Mouse (Mus musculus) midbrain, postnatal 0 days (tissue): ENCODE results near the gene Ranbp3l. TPM values are rescaled to one million over a fixed set of nuclear protein-coding genes. Genes with fewer than 3 reads are reported as not detected.

Experiments used
- ATAC-seq: fragments of 200-750 bp; cut with Nextera tagmentation; 2 replicates; pipeline ENCODE4 v1.8.0; 2017; ENCODE audit warnings: moderate number of reproducible peaks, mild to moderate bottlenecking, moderate TSS enrichment, moderate library complexity; ENCODE audit not compliant: low FRiP score
- DNase-seq: peaks from one replicate; pipeline ENCODE4 v3.0.0-alpha.2; 2015; ENCODE audit warnings: low spot score
- H3K27ac ChIP-seq: fragments of 300-500 bp; sonication (generic); 2 replicates; pipeline ENCODE4 v1.5.1; 2014; ENCODE audit warnings: low read depth, mild to moderate bottlenecking, low read length, mixed read lengths
- H3K27me3 ChIP-seq: fragments of 300-500 bp; sonication (generic); 2 replicates; pipeline ENCODE4 v1.6.1; 2014; ENCODE audit warnings: low read length, control low read depth, mixed read lengths; ENCODE audit not compliant: insufficient read depth
- H3K36me3 ChIP-seq: fragments of 300-500 bp; sonication (generic); 2 replicates; pipeline ENCODE4 v1.6.1; 2014; ENCODE audit warnings: low read length, control low read depth, mixed read lengths; ENCODE audit not compliant: insufficient read depth
- H3K4me1 ChIP-seq: fragments of 300-500 bp; sonication (generic); 2 replicates; pipeline ENCODE4 v1.6.1; 2014; ENCODE audit warnings: mild to moderate bottlenecking, control low read depth, antibody characterized with exemption, low read length, mixed read lengths; ENCODE audit not compliant: insufficient read depth
- H3K4me2 ChIP-seq: fragments of 300-500 bp; sonication (generic); 2 replicates; pipeline ENCODE4 v1.6.1; 2014; ENCODE audit warnings: low read depth, mild to moderate bottlenecking, low read length, mixed read lengths; ENCODE audit not compliant: poor library complexity, severe bottlenecking
- H3K4me3 ChIP-seq: fragments of 300-500 bp; sonication (generic); 2 replicates; pipeline ENCODE4 v1.5.1; 2014; ENCODE audit warnings: low read depth, mild to moderate bottlenecking, low read length, moderate library complexity
- H3K9ac ChIP-seq: fragments of 300-500 bp; sonication (generic); replicated peaks from 2 replicates; pipeline ENCODE4 v1.6.1; 2014; ENCODE audit warnings: mild to moderate bottlenecking, low read length, moderate library complexity, mixed read lengths; ENCODE audit not compliant: poor library complexity, severe bottlenecking
- H3K9me3 ChIP-seq: fragments of 300-500 bp; sonication (generic); 2 replicates; pipeline ENCODE4 v1.6.1; 2016; ENCODE audit warnings: low read length, control low read depth
- CTCF ChIP-seq: IDR thresholded peaks from 2 replicates; pipeline ENCODE4 v1.5.1; 2016; ENCODE audit warnings: antibody characterized with exemption, mild to moderate bottlenecking
- WGBS: fragments of 180-500 bp; shearing (Covaris S2); extraction: QIAGEN DNeasy Blood & Tissue Kit; methylation state at CpG from one replicate; pipeline ENCODE4 v1.1.7; 2014; 5-methylcytosine and 5-hydroxymethylcytosine counted together
- polyA plus RNA-seq: library from polyadenylated mRNA; unstranded; fragments of >200 nt; fragmentation: Nextera tagmentation; extraction: Ambion mirVana; gene quantifications from 2 replicates; pipeline ENCODE4 v1.2.1, GENCODE M21; 2015
- total RNA-seq: library from RNA; depleted of rRNA; stranded (reverse); fragments of >200 nt; gene quantifications from 2 replicates; pipeline ENCODE4 v1.2.3, GENCODE M21; 2014; rRNA removed

Ranbp3l gene
- total RNA-seq: 14.5 and 29.5 TPM in 2 replicates
- polyA plus RNA-seq: 15.0 and 15.5 TPM in 2 replicates

GRCm38 (mm10) chr15:8967573-8968228 is at the start of gene Ranbp3l:
Ranbp3l (plus strand) TSS chr15:8967949.
- no peaks in the 10 kb centered on the region for H3K36me3 ChIP-seq
- DNase-seq (peak; percentile 63), ATAC-seq (peak; percentile 74)
- TF ChIP-seq CTCF: no peak
- WGBS: 48% methylated on average over 18 of the region's 18 CpGs
- peak within 1 kb of the TSS; percentile 21 for H3K4me3 ChIP-seq
- H3K9ac ChIP-seq: peak within 1 kb of the TSS; percentile 37; the same call in 1 of the 2 replicates
- peak within 1 kb of the TSS; percentile 44 for H3K4me2 ChIP-seq
- no peaks in the 10 kb centered on the region for H3K4me1 ChIP-seq
- peak within 1 kb of the TSS; percentile 47 for H3K27ac ChIP-seq
- H3K9me3 ChIP-seq: no peaks in the 10 kb centered on the region
- no peaks in the 10 kb centered on the region for H3K27me3 ChIP-seq

GRCm38 (mm10) chr15:8930061-8930460 is 37.7 kb upstream of the Ranbp3l start:
- Histone ChIP-seq H3K9ac (no peak overlapping the region), H3K27ac (no peak overlapping the region), H3K36me3 (no peaks in the 10 kb centered on the region), H3K4me1 (no peaks in the 10 kb centered on the region), H3K9me3 (no peaks in the 10 kb centered on the region), H3K4me2 (no peak overlapping the region), H3K27me3 (no peaks in the 10 kb centered on the region), H3K4me3 (no peak overlapping the region)
- WGBS: 72% methylated on average over 1 of the region's 1 CpGs
- DNase-seq (no peak), ATAC-seq (no peak)
- TF ChIP-seq CTCF: no peak

- ATAC-seq (no peak), DNase-seq (no peak)
- no peak for TF ChIP-seq CTCF
- Histone ChIP-seq H3K4me3 (no peak overlapping the region), H3K36me3 (no peaks in the 10 kb centered on the region), H3K9ac (no peak overlapping the region), H3K4me2 (no peak overlapping the region), H3K27ac (no peak overlapping the region), H3K4me1 (no peaks in the 10 kb centered on the region), H3K9me3 (no peaks in the 10 kb centered on the region), H3K27me3 (no peaks in the 10 kb centered on the region)
- 95% methylated on average over 3 of the region's 3 CpGs for WGBS
Observed at GRCm38 (mm10) chr15:8936911-8937310, 30.8 kb upstream of the Ranbp3l start.

GRCm38 (mm10) chr15:8940861-8941260 is 26.9 kb upstream of the Ranbp3l start:
- Histone ChIP-seq H3K9ac (no peak overlapping the region), H3K36me3 (no peaks in the 10 kb centered on the region), H3K27ac (no peak overlapping the region), H3K4me2 (no peak overlapping the region), H3K9me3 (no peaks in the 10 kb centered on the region), H3K4me3 (no peak overlapping the region), H3K4me1 (no peaks in the 10 kb centered on the region), H3K27me3 (no peaks in the 10 kb centered on the region)
- DNase-seq: no peak
- WGBS: 91% methylated on average over 5 of the region's 5 CpGs
- ATAC-seq: no peak
- TF ChIP-seq CTCF: no peak

GRCm38 (mm10) chr15:8950856-8951255 is 16.9 kb upstream of the Ranbp3l start:
- no peak for TF ChIP-seq CTCF
- DNase-seq (no peak), ATAC-seq (no peak)
- Histone ChIP-seq H3K4me1 (no peaks in the 10 kb centered on the region), H3K9ac (no peak overlapping the region), H3K9me3 (no peaks in the 10 kb centered on the region), H3K36me3 (no peaks in the 10 kb centered on the region), H3K27ac (no peak overlapping the region), H3K4me3 (no peak overlapping the region), H3K27me3 (no peaks in the 10 kb centered on the region), H3K4me2 (no peak overlapping the region)
- 78% methylated on average over 4 of the region's 4 CpGs for whole genome bisulfite sequencing

GRCm38 (mm10) chr15:8963323-8963722 is 4.4 kb upstream of the Ranbp3l start:
- WGBS: 62% methylated on average over 2 of the region's 2 CpGs
- no peak for DNase-seq

More at GRCm38 (mm10) chr15:8963323-8963722, 4.4 kb upstream of the Ranbp3l start:
- no peaks in the 10 kb centered on the region for H3K9me3 ChIP-seq
- ATAC-seq: no peak
- no peak overlapping the region for H3K4me3 ChIP-seq
- no peak overlapping the region for H3K9ac ChIP-seq
- peak; percentile 24 for TF ChIP-seq CTCF
- H3K27ac ChIP-seq: no peak overlapping the region
- no peaks in the 10 kb centered on the region for H3K27me3 ChIP-seq
- H3K4me1 ChIP-seq: no peaks in the 10 kb centered on the region
- no peak overlapping the region for H3K4me2 ChIP-seq
- no peaks in the 10 kb centered on the region for H3K36me3 ChIP-seq
